Mouse (Mus musculus) small intestine, adult 2 months (tissue): ENCODE results near the gene Rictor.

ENCODE experiments used
- CTCF ChIP-seq: fragments of 200-500 bp; IDR thresholded peaks from 2 replicates; pipeline ENCODE4 v1.5.1; 2012; ENCODE audit warnings: low read depth, mild to moderate bottlenecking, control low read depth, inconsistent platforms, low read length, moderate library complexity, mixed read lengths; ENCODE audit not compliant: insufficient replicate concordance, insufficient read length; ENCODE audit errors: extremely low read depth
- POLR2A ChIP-seq: fragments of 200-500 bp; IDR thresholded peaks from 2 replicates; pipeline ENCODE4 v1.6.1; 2012; ENCODE audit warnings: low read depth, mild to moderate bottlenecking, control low read depth, inconsistent platforms, low read length, moderate library complexity

DNA sequence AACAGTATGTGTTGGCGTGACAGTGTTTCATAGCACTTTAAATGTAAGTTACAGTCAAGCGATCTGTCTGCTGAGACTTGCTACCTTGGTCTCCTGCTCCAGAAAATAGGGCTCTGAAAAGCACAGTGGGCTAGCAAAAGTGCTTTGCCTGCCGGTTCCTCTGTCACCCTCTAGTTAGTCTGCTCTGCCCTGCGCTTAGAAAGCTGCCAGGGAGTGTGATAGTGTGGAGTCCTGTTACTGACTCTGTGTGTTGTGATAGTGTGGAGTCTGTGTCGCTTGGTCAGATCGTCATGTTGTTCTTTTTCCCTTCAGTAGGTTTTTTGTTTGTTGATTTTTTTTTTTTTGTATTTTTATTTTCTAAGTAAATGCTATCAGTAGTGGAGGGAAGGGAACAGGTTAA, 7.1 kb downstream of the Rictor start:
- TF ChIP-seq CTCF (no peak), POLR2A (no peak)
